ENCODE assay signal across 12 mouse cellular contexts in the genomic region with DNA sequence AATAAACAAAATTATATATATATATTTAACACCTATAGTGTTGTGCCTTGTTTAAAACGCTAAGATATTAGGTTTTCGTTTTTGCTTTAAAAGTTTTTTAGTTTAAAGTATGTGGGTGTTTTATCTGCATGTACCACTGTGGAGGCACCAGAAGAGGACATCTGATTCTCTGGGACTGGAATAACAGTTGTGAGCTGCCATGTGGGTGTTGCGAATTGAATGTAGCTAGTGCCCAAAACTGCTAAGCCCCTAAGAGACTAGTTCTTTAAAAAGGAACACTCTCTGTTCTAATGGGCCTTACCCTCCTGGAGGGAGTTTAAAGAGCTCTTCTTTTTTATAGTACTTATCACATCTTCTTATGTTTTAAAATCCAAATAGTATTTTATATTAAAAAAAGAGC.
"Had no signal": no experiment of that assay in that cellular context is flagged by ENCODE, and none has a peak within 500 bp of the region (broad histone marks: within the 10 kb centered on the region; RNA-seq: fewer than 3 reads in every experiment).

No protein-coding gene starts in this region.

- H3K4me3 ChIP-seq: intestine, embryonic 15.5 days; limb, embryonic 10.5 days; liver, embryonic 15.5 days; midbrain, embryonic 13.5 days; myocyte; neural tube, embryonic 15.5 days had no signal

- DNase-seq: kidney, adult 18-20 months; kidney, postnatal 10 days; kidney, postnatal 4 days; lung, adult 2 months; lung, postnatal 36 days; thymus, postnatal 4 days had no signal

- H3K27ac ChIP-seq: intestine, embryonic 15.5 days; limb, embryonic 10.5 days; liver, embryonic 15.5 days; midbrain, embryonic 13.5 days; neural tube, embryonic 15.5 days had no signal
